Comparison of ENCODE assay signal across 27 mouse cellular contexts in genomic region chr2:93840109-93840508, GRCm38 (mm10). TPM values are rescaled to one million over a fixed set of nuclear protein-coding genes. Genes with fewer than 3 reads are reported as not detected.
DNase-seq lines count a peak whose midpoint lies in the region; TF ChIP-seq lines count a peak whose summit lies in the region.
"Had no signal": no experiment of that assay in that cellular context is flagged by ENCODE, and none has a peak within 500 bp of the region (broad histone marks: within the 10 kb centered on the region; RNA-seq: fewer than 3 reads in every experiment).

No protein-coding gene starts in this region.

- TF ChIP-seq CTCF in brain, embryonic 14.5 days (IDR thresholded peaks at IDR 0.05; ENCODE audit: borderline replicate concordance, extremely low read depth, insufficient read depth, insufficient read length) = no peak

- TF ChIP-seq POLR2A in brain, embryonic 14.5 days (IDR thresholded peaks at IDR 0.05; ENCODE audit: borderline replicate concordance, extremely low read depth, insufficient read depth, insufficient read length, poor library complexity, severe bottlenecking) = no peak

- intact Hi-C loops in left cerebral cortex, postnatal 4 days (cut with DNase I) = no loop called here
- intact Hi-C loops in left cerebral cortex, postnatal 25 days (cut with DNase I) = no loop called here

- peak; percentile 80 to 88 for DNase-seq in cerebellum, postnatal 10 days
- no peak for DNase-seq in cerebellum, adult 8-10 months
- DNase-seq in gastrocnemius, adult 18-20 months (ENCODE audit: low spot score) = peak; percentile 10
- no peak for DNase-seq in gastrocnemius, postnatal 25 days
- peak; percentile 77 for DNase-seq in left cerebral cortex, postnatal 4 days
- no peak for DNase-seq in left cerebral cortex, postnatal 25 days (ENCODE audit: low spot score in 2 of 2)
- DNase-seq in brain, embryonic 14.5 days (ENCODE audit: low read depth) = peak; percentile 17
- DNase-seq: adrenal gland, postnatal 14 days; kidney, adult 18-20 months; kidney, postnatal 36 days; liver, postnatal 0 days; lung, postnatal 36 days had no signal

RNA-seq across cellular contexts. Expression of gene Accs, which starts 9.6 kb away (rescaled TPM):
- 1 to 10 TPM; 3.2 to 3.4 TPM for total RNA-seq in gastrocnemius, adult 18-20 months (2021)
- 1 to 10 TPM; 2.3 to 4.1 TPM for total RNA-seq in gastrocnemius, postnatal 25 days (2021)
- total RNA-seq in left cerebral cortex, postnatal 4 days (2021) = 1 to 10 TPM; 6.7 to 7.4 TPM
- total RNA-seq in left cerebral cortex, postnatal 25 days (2021) = 1 to 10 TPM; 2.4 to 3.6 TPM
- polyA plus RNA-seq in brain, embryonic 14.5 days (2012; rRNA removed) = 22.2 and 27.3 TPM in 2 replicates

RNA-seq across cellular contexts. Expression of gene Ext2, which starts 17.7 kb away (rescaled TPM):
- 10 to 100 TPM; 39.0 to 40.2 TPM for total RNA-seq in gastrocnemius, adult 18-20 months (2021)
- total RNA-seq in gastrocnemius, postnatal 25 days (2021) = 10 to 100 TPM; 30.7 to 34.6 TPM
- total RNA-seq in left cerebral cortex, postnatal 4 days (2021) = 10 to 100 TPM; 66.8 to 68.4 TPM
- 10 to 100 TPM; 51.2 to 53.0 TPM for total RNA-seq in left cerebral cortex, postnatal 25 days (2021)
- polyA plus RNA-seq in brain, embryonic 14.5 days (2012; rRNA removed) = 36.3 and 49.9 TPM in 2 replicates

RNA-seq across cellular contexts. Expression of gene Accsl, which starts 28.8 kb away (rescaled TPM):
- not detected for total RNA-seq in gastrocnemius, adult 18-20 months (2021)
- not detected for total RNA-seq in gastrocnemius, postnatal 25 days (2021)
- under 1 TPM in 1 of 2 experiments, not detected in 1; 0.68 TPM for total RNA-seq in left cerebral cortex, postnatal 4 days (2021)
- total RNA-seq in left cerebral cortex, postnatal 25 days (2021) = not detected
- 0.38 and 0.39 TPM in 2 replicates for polyA plus RNA-seq in brain, embryonic 14.5 days (2012; rRNA removed)
- total RNA-seq: gastrocnemius, adult 8-10 months; granulocyte monocyte progenitor cell, adult 5-6 weeks; hematopoietic stem cell, adult 5-6 weeks; megakaryocyte, adult 5-6 weeks; MEL had no signal
- polyA plus RNA-seq: embryonic facial prominence, embryonic 11.5 days; heart, embryonic 11.5 days; heart, embryonic 16.5 days; intestine, embryonic 14.5 days; kidney, embryonic 15.5 days; liver, embryonic 12.5 days; lung, embryonic 16.5 days; Patski; small intestine, adult 2 months; testis, adult 2 months had no signal

Comparison
In these comparisons a context has a peak if more than half of its experiments do, and no peak if none do; other contexts are left out.
1. DNase-seq: peak in cerebellum, postnatal 10 days (2 of 2), gastrocnemius, adult 18-20 months (single experiment), left cerebral cortex, postnatal 4 days (single experiment) and brain, embryonic 14.5 days (single experiment); none in cerebellum, adult 8-10 months (single experiment), gastrocnemius, postnatal 25 days (single experiment) and left cerebral cortex, postnatal 25 days (0 of 2).